Mouse (Mus musculus) telencephalon, adult 2 months (tissue): ENCODE measurements at regions not wholly inside any gene's neighbourhood (a gene's known extent, or its start where the extent isn't known, plus 50 kb on each side); places are given as distances from the start of the nearest gene placed in this dataset.

Experiments used
- DNase-seq: peaks from one replicate; pipeline ENCODE4 v3.0.0-alpha.2; 2011; ENCODE audit warnings: low read depth, low spot score

DNA sequence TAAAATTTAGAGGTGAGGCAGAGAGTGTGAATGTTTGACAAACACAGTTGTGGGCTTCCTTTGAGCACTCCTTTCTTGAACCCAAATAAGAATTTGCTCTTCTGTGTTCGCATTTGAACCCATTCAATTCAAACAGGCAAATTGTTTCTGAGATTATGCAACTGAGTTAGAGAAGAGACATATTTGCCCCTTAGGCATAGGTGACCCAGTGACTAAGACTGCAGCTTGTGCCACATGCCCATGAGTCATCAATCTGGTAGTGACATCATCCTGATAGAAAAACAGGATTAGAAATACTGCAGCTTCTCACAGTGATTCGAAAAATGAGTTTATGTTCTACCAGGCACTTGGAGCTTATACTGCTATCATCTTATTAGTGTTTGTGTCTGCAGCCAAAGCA lies 67.2 kb downstream of the Zfp622 start:
- no peak for DNase-seq

DNA sequence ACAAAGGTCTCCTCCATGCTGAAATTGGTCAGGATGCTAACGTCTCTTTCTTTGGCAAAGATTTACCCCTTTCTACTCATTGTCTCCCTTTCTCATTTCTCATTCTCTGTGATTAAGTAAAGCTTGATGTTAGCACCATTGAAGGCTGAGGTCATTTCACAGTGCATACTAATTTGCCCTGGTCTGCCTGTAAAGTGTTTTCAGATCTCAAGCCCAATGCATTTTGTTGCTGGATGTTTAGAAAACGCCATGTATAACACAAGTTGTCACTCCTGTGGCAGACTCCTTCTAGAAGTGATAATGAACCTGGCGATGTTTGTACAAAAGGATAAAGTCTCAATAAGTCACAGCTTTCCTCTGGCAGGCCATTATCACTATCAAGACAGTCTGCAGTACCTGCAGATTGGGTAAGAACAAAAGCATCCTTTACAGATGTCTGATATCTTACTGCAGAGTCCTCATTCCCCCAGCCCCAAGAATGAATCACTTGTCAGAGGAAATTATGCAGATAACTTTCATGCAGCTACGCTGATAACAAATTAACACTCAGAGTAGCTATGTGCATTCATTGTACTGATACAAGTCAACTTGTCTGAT lies 68.7 kb downstream of the Zfp622 start:
- DNase-seq, result no peak

DNA sequence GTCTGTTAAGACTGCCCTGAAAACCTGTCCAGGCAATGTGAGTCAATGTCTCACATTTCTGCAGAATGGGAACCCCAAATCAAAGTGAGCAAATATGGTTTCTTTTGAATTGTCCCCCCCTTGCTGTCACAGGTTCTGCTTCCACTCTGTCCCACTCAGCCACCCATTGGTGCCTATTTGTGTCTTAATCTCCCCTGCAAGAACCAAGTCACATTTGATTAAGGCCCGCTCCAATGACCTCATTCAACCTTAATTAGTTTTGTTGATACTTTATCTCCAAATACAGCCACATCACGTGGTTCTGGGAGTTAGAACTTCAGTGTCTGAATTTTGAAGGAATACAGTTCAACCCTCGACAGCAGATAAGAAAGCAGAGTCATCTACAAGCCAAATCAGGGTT lies 73.9 kb downstream of the Zfp622 start:
- no peak for DNase-seq

DNA sequence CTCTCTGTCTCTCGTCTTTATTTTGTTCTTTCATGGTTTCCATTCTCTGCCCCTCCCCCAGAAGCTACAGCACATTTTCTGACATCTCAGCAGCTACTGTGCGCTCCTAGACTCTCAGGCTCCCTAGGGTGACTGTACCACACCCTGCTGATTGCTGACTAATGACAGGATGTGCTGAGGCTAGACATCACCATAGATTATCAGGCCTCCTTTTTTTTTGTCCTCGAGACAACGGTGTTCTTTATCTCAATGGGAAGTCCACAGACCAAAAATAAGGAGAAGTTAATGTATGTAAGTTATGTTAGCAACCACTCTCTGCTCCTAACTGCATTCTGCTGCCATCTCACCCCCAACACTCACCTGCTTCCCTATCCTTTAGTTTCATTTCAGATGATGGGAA lies 116.0 kb downstream of the Zfp622 start:
- no peak for DNase-seq

DNA sequence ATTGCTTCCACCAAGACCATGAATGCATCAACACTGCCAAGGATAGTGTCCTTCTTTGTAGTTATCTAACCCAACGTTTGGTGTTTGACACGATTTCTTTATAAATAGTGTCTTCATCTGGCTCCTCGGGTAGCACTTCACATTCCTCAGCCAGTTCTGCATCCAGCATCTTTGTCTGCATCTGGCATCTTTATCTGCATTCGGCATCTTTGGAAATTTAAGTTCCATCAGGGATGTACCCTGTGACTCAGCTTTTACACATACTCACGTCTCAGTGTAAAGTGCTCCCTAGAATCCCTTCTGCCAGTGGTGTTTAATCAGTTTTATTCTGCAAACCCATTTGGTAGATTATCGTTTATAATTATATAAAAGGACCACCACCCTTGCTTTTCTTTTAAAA lies 123.8 kb downstream of the Zfp622 start:
- peak; percentile 28 for DNase-seq

DNA sequence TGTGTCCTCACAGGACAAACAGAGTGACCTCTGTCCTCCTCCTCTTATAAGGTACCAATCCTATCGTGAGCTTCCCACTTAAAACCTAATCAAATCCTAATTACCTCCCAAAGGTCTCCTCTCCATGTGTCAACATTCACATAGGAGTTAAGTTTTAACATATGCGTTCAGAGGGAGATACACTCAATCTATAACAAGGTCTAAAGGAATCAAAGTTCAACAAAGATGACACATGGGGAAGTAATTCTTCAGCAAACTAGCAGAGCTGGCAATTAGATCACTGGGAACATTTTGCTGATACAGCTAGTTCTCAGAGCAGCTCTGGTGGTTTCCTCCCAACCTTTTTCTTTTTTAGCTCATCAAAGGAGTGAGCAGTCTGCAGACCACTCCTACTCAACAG lies 160.0 kb downstream of the Zfp622 start:
- no peak for DNase-seq

DNA sequence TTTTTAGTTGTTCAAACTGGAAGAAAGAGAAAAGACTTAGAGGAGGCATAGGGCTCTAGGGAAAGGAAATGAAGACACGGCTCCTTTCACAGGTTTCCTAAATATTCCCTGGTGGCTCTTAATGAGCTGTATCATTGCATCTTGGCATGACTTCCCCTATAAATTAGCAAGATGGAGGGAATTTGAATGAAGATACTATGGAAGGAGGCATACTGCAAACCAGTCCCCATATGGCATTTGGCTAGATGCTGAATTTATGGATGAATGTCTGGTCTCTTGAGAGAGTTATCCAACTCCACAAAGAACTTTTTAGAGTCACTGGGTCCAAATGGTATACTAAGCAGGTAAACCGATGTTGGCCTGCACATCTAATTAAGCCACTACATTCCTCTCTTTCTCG lies 150.3 kb upstream of the March11 start:
- DNase-seq, result no peak

DNA sequence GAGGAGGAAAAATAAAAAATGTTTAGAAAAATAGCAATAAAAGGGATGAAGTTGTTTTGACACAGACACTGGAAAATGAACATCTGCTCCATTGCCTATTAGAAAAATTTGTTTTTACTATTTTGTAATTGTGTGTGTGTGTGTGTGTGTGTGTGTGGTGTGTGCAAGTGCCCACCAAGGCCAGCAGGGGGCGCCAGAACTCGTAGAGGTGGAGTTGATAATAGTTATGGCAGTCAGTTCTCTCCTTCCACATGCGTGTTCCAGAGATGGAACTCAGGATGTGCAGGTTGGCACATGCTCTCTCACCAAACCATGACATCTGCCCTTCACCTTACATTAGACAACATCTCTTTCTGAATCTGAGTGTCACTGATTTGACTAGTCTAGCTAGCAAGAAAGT lies 123.9 kb upstream of the March11 start:
- no peak for DNase-seq

DNA sequence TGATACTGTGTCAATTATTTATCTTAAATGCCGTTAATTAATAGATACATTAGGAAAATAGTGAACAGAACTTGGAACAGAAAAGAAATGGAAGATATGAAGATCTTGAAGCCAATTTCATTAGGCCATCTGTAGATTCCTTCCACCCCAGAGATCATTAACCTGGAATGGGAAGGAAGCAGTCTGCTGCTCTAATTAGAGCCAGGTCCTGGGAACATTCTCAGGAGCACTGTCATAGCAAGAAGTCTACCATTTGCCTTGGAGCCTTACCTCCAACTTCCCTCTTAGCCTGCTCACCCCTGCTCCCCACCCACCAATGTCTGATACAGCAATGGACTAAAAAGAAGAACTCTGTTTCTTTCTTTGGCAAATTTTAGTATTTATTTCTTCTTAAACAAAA lies 113.3 kb upstream of the March11 start:
- no peak for DNase-seq

DNA sequence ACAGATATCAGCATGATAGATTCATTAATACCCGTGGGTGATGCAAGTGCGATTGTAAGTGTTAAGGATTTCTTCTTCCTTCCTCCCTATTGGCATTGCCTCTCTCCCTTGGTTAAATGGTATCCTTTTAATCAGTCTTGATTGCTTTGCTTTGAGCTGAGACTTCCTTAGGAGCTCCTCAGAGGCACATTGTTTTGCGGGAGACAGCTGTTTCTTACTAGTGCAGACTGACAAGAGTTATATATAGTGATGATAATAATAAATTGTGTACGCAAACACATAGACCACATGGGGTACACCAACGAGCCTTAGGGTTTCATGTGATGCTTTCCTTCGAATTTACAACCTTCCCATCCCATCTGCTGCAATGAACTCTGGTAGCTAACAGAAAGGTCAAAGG lies 102.0 kb upstream of the March11 start:
- no peak for DNase-seq

DNA sequence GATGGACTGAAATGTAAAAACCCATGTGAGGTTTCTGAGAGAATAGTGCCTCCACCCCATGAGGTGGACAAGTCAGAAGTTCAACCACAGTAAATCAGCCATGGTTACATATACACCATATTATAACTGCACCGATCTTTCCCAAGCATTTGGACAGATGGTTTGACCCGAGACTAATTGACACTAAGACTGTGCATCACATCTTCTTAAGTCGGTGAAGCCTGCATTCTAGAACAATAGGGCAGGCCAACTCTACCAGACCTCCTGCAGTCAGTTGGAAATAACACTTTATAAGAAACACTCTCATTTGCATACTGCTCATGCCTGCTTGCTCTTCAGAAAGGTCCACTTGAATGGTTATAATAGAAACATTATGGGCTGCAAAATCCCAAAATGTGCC lies 88.0 kb upstream of the March11 start:
- DNase-seq, result no peak

DNA sequence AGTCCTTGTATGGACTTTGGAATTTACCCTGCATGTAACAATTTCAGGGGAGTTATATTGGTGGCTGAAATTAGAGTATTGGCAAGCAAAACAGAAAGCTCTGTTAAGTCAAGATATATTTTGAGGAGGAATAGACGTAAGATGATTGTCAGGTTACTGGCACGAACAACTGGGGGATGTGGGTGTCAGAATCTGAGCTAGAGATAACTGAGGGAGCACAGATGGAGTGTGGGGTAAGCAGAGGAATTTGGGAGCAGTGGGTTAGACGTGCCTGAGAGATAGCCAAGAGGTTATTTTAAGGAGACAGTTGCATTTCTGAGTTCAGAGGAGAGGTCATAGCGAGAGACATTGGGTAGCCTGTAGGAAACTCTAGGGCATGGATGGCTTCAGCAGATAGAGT lies 80.2 kb upstream of the March11 start:
- DNase-seq, result peak; percentile 9
